Mouse (Mus musculus): ENCODE results near the gene Pik3ap1. TPM values are rescaled to one million over a fixed set of nuclear protein-coding genes. Genes with fewer than 3 reads are reported as not detected.
"Not testable (repeated sequence)": the region's sequence is repeated elsewhere in the genome, so short reads cannot be mapped to it uniquely, and the experiment has no call there.

Gene Pik3ap1
- polyA plus RNA-seq, 1 experiment from 2014 or later = 1.7 TPM

GRCm38 (mm10) chr19:41312587-41312986, 72.3 kb downstream of the Pik3ap1 start:
- not testable (repeated sequence) for H3K9ac ChIP-seq (ENCODE audit: low read depth, low read length); H3K9me3 ChIP-seq (ENCODE audit: control insufficient read depth, low read length); DNase-seq (ENCODE audit: low spot score); H3K4me3 ChIP-seq (ENCODE audit: low read depth, low read length); H3K36me3 ChIP-seq (ENCODE audit: control insufficient read depth, insufficient read depth, low read length); H3K4me1 ChIP-seq (replicated peaks; ENCODE audit: control insufficient read depth, insufficient read depth, low read length); H3K27ac ChIP-seq (ENCODE audit: low read depth, low read length); ATAC-seq (ENCODE audit: low FRiP score); H3K4me2 ChIP-seq (replicated peaks; ENCODE audit: low read depth, low read length); H3K27me3 ChIP-seq (ENCODE audit: control insufficient read depth, insufficient read depth, low read length)
- WGBS = 95% methylated on average over 8 of the region's 8 CpGs

GRCm38 (mm10) chr19:41312027-41312426, 72.9 kb downstream of the Pik3ap1 start:
- Histone ChIP-seq H3K9ac (ENCODE audit: low read depth, low read length) (no peak overlapping the region), H3K27me3 (ENCODE audit: control insufficient read depth, insufficient read depth, low read length) (no peaks in the 10 kb centered on the region), H3K4me1 (replicated peaks; ENCODE audit: control insufficient read depth, insufficient read depth, low read length) (no peaks in the 10 kb centered on the region), H3K27ac (ENCODE audit: low read depth, low read length) (no peak overlapping the region), H3K4me2 (replicated peaks; ENCODE audit: low read depth, low read length) (no peak overlapping the region), H3K9me3 (ENCODE audit: control insufficient read depth, low read length) (no peaks in the 10 kb centered on the region), H3K4me3 (ENCODE audit: low read depth, low read length) (no peak overlapping the region), H3K36me3 (ENCODE audit: control insufficient read depth, insufficient read depth, low read length) (no peaks in the 10 kb centered on the region)
- ATAC-seq (ENCODE audit: low FRiP score) (no peak), DNase-seq (ENCODE audit: low spot score) (no peak)
- 68% methylated on average over 4 of the region's 4 CpGs for WGBS

GRCm38 (mm10) chr19:41310971-41311703, 73.8 kb downstream of the Pik3ap1 start:
- Histone ChIP-seq H3K4me2 (replicated peaks; ENCODE audit: low read depth, low read length) (peak overlapping the region; percentile 25), H3K9ac (ENCODE audit: low read depth, low read length) (no peak overlapping the region), H3K4me3 (ENCODE audit: low read depth, low read length) (peak overlapping the region; percentile 17; the same call in 1 of the 2 replicates), H3K27me3 (ENCODE audit: control insufficient read depth, insufficient read depth, low read length) (no peaks in the 10 kb centered on the region), H3K36me3 (ENCODE audit: control insufficient read depth, insufficient read depth, low read length) (no peaks in the 10 kb centered on the region), H3K9me3 (ENCODE audit: control insufficient read depth, low read length) (no peaks in the 10 kb centered on the region), H3K4me1 (replicated peaks; ENCODE audit: control insufficient read depth, insufficient read depth, low read length) (no peaks in the 10 kb centered on the region), H3K27ac (ENCODE audit: low read depth, low read length) (no peak overlapping the region)
- peak; percentile 53 for DNase-seq (ENCODE audit: low spot score)
- ATAC-seq (ENCODE audit: low FRiP score) = peak; percentile 75
- 28% methylated on average over 20 of the region's 20 CpGs for whole genome bisulfite sequencing

- 67% methylated on average over 3 of the region's 3 CpGs for WGBS
- H3K4me2 ChIP-seq (replicated peaks; ENCODE audit: low read depth, low read length) = no peak overlapping the region
Observed at GRCm38 (mm10) chr19:41303933-41304332, 81.0 kb downstream of the Pik3ap1 start.

GRCm38 (mm10) chr19:41303433-41303832, 81.5 kb downstream of the Pik3ap1 start:
- H3K4me1 ChIP-seq (replicated peaks; ENCODE audit: control insufficient read depth, insufficient read depth, low read length) = no peaks in the 10 kb centered on the region
- 79% methylated on average over 6 of the region's 6 CpGs for WGBS
- H3K4me2 ChIP-seq (replicated peaks; ENCODE audit: low read depth, low read length) = no peak overlapping the region
- DNase-seq (ENCODE audit: low spot score) = no peak
- no peak overlapping the region for H3K9ac ChIP-seq (ENCODE audit: low read depth, low read length)
- H3K27ac ChIP-seq (ENCODE audit: low read depth, low read length) = no peak overlapping the region
- no peaks in the 10 kb centered on the region for H3K27me3 ChIP-seq (ENCODE audit: control insufficient read depth, insufficient read depth, low read length)
- H3K9me3 ChIP-seq (ENCODE audit: control insufficient read depth, low read length) = no peaks in the 10 kb centered on the region
- H3K36me3 ChIP-seq (ENCODE audit: control insufficient read depth, insufficient read depth, low read length) = no peaks in the 10 kb centered on the region
- no peak for ATAC-seq (ENCODE audit: low FRiP score)
- H3K4me3 ChIP-seq (ENCODE audit: low read depth, low read length) = no peak overlapping the region

More at GRCm38 (mm10) chr19:41303933-41304332, 81.0 kb downstream of the Pik3ap1 start:
- Histone ChIP-seq H3K4me1 (replicated peaks; ENCODE audit: control insufficient read depth, insufficient read depth, low read length) (no peaks in the 10 kb centered on the region), H3K27ac (ENCODE audit: low read depth, low read length) (no peak overlapping the region), H3K4me3 (ENCODE audit: low read depth, low read length) (no peak overlapping the region), H3K27me3 (ENCODE audit: control insufficient read depth, insufficient read depth, low read length) (no peaks in the 10 kb centered on the region), H3K36me3 (ENCODE audit: control insufficient read depth, insufficient read depth, low read length) (no peaks in the 10 kb centered on the region), H3K9me3 (ENCODE audit: control insufficient read depth, low read length) (no peaks in the 10 kb centered on the region), H3K9ac (ENCODE audit: low read depth, low read length) (no peak overlapping the region)
- ATAC-seq (ENCODE audit: low FRiP score) (no peak), DNase-seq (ENCODE audit: low spot score) (no peak)

- H3K27ac ChIP-seq (ENCODE audit: low read depth, low read length) = no peak overlapping the region
- H3K27me3 ChIP-seq (ENCODE audit: control insufficient read depth, insufficient read depth, low read length) = no peaks in the 10 kb centered on the region
- H3K9ac ChIP-seq (ENCODE audit: low read depth, low read length) = no peak overlapping the region
- no peak overlapping the region for H3K4me3 ChIP-seq (ENCODE audit: low read depth, low read length)
- ATAC-seq (ENCODE audit: low FRiP score) (no peak), DNase-seq (ENCODE audit: low spot score) (no peak)
- H3K4me2 ChIP-seq (replicated peaks; ENCODE audit: low read depth, low read length) = no peak overlapping the region
- no peaks in the 10 kb centered on the region for H3K9me3 ChIP-seq (ENCODE audit: control insufficient read depth, low read length)
- no peaks in the 10 kb centered on the region for H3K36me3 ChIP-seq (ENCODE audit: control insufficient read depth, insufficient read depth, low read length)
- no peaks in the 10 kb centered on the region for H3K4me1 ChIP-seq (replicated peaks; ENCODE audit: control insufficient read depth, insufficient read depth, low read length)
- WGBS = 67% methylated on average over 6 of the region's 6 CpGs
Observed at GRCm38 (mm10) chr19:41301856-41302255, 83.0 kb downstream of the Pik3ap1 start.

- no peak for ATAC-seq (ENCODE audit: low FRiP score)
- H3K27ac ChIP-seq (ENCODE audit: low read depth, low read length) = no peak overlapping the region
- 88% methylated on average over 8 of the region's 8 CpGs for WGBS
- H3K4me1 ChIP-seq (replicated peaks; ENCODE audit: control insufficient read depth, insufficient read depth, low read length) = no peaks in the 10 kb centered on the region
- H3K4me2 ChIP-seq (replicated peaks; ENCODE audit: low read depth, low read length) = no peak overlapping the region
- H3K9me3 ChIP-seq (ENCODE audit: control insufficient read depth, low read length) = no peaks in the 10 kb centered on the region
- no peaks in the 10 kb centered on the region for H3K36me3 ChIP-seq (ENCODE audit: control insufficient read depth, insufficient read depth, low read length)
- H3K9ac ChIP-seq (ENCODE audit: low read depth, low read length) = no peak overlapping the region
- H3K27me3 ChIP-seq (ENCODE audit: control insufficient read depth, insufficient read depth, low read length) = no peaks in the 10 kb centered on the region
- no peak overlapping the region for H3K4me3 ChIP-seq (ENCODE audit: low read depth, low read length)
- DNase-seq (ENCODE audit: low spot score) = no peak
Observed at GRCm38 (mm10) chr19:41299446-41299845, 85.5 kb downstream of the Pik3ap1 start.

- Histone ChIP-seq H3K27me3 (ENCODE audit: control insufficient read depth, insufficient read depth, low read length) (no peaks in the 10 kb centered on the region), H3K4me2 (replicated peaks; ENCODE audit: low read depth, low read length) (no peak overlapping the region), H3K4me1 (replicated peaks; ENCODE audit: control insufficient read depth, insufficient read depth, low read length) (no peaks in the 10 kb centered on the region), H3K27ac (ENCODE audit: low read depth, low read length) (no peak overlapping the region), H3K9me3 (ENCODE audit: control insufficient read depth, low read length) (no peaks in the 10 kb centered on the region), H3K4me3 (ENCODE audit: low read depth, low read length) (no peak overlapping the region), H3K36me3 (ENCODE audit: control insufficient read depth, insufficient read depth, low read length) (no peaks in the 10 kb centered on the region), H3K9ac (ENCODE audit: low read depth, low read length) (no peak overlapping the region)
- DNase-seq (ENCODE audit: low spot score) = peak; percentile 25
- 63% methylated on average over 5 of the region's 5 CpGs for WGBS
- ATAC-seq (ENCODE audit: low FRiP score) = no peak
Observed at GRCm38 (mm10) chr19:41290952-41291619, 93.8 kb downstream of the Pik3ap1 start.

GRCm38 (mm10) chr19:41288568-41288967, 96.3 kb downstream of the Pik3ap1 start:
- 66% methylated on average over 6 of the region's 6 CpGs for WGBS
- DNase-seq (ENCODE audit: low spot score) (no peak), ATAC-seq (ENCODE audit: low FRiP score) (no peak)
- no peaks in the 10 kb centered on the region for H3K4me1 ChIP-seq (replicated peaks; ENCODE audit: control insufficient read depth, insufficient read depth, low read length)
- no peak overlapping the region for H3K27ac ChIP-seq (ENCODE audit: low read depth, low read length)
- no peak overlapping the region for H3K4me2 ChIP-seq (replicated peaks; ENCODE audit: low read depth, low read length)
- no peaks in the 10 kb centered on the region for H3K27me3 ChIP-seq (ENCODE audit: control insufficient read depth, insufficient read depth, low read length)
- no peaks in the 10 kb centered on the region for H3K36me3 ChIP-seq (ENCODE audit: control insufficient read depth, insufficient read depth, low read length)
- no peaks in the 10 kb centered on the region for H3K9me3 ChIP-seq (ENCODE audit: control insufficient read depth, low read length)
- no peak overlapping the region for H3K9ac ChIP-seq (ENCODE audit: low read depth, low read length)
- H3K4me3 ChIP-seq (ENCODE audit: low read depth, low read length) = no peak overlapping the region

Measured in hindbrain, embryonic 11.5 days (tissue).